Mouse (Mus musculus) lung, postnatal 36 days (tissue): ENCODE results near the gene Btbd35f22.
"Not testable (repeated sequence)": the region's sequence is repeated elsewhere in the genome, so short reads cannot be mapped to it uniquely, and the experiment has no call there.

Experiments used
- DNase-seq: peaks from one replicate; pipeline ENCODE4 v3.0.0; 2022; ENCODE audit warnings: mixed read lengths

The Btbd35f22 gene

DNA sequence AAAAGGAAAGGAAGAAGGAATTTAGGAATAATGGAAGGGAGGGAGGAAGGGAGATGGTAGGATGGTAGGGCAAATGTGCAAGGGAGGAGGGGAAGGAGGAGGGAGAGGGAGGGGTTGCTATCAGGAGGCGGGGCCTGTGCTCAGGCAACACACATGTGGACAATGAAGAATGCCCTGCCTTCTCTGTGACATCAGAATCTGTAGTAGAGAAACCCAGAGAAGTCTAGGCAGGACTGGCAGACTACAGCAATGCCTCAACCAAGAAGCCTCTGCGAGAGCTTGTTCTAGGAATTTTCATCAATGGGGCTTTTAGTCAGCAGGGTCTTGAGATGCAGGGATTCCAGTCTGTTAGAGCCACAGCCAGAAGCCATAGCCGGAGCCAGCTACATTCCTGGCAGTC lies at the start of gene Btbd35f22:
Gene Btbd35f22, plus strand, starts transcription at position 301 of the 400 bp plus-strand sequence.
- DNase-seq = not testable (repeated sequence)
